Mouse (Mus musculus): ENCODE measurements around the gene Zkscan2.

Zkscan2 gene
- long read RNA-seq, experiment 1, result 0 reads
- long read RNA-seq, experiment 2, partial matches to known transcripts, result 0 of 1 reads
- long read RNA-seq, experiment 2, other reads (novel, unspliced or antisense), result 1 of 1 reads

DNA sequence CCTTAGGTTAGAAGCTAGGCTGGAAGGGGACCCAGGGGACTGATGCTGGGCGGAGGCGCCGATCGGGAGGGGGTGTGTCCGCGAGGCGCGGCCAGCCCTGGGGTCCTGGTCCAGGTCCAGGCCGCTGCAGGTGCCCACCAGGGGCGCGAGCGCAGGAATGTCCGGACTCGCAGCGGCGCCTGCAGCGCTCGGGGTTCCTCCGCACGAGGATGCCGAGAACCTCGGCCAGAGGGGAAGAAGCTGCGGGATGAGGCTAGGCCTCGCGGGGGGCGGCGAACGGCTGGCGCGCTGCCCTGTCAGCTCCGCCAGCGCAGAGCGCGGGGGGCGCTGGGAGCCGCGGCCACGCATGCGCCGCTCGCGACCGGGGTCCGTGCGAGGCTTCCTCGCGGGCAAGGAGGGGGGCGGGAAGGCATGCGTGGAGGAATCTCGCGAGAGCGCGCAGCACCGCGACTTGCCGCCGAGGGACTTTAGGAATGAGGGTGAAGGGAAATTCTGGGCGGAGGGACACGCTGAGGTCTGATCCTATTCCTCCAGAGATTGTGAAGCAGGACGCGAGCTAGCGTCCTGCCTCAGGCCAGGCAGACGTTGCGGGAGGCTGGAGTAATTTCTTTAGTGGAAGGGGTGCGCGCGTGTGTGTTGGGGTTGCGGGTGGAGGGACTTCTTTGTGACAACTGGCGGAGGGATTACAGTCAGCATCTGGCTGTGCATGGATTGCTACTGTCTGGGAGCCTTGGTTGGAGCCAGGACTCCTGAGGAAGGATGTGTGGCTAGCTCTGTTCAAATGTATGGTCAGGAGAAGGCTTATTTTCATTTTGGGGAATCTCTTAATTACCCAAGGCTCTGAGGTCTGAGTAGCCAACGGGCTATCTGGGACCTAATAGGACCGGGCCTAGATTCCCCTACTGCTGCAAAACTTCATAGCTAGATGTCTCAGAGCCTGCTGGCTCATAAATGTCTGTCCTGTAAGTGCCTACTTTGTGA, at the start of gene Zkscan2:
Gene Zkscan2, minus strand, starts transcription at position 211 of the 981 bp plus-strand sequence.
- intact Hi-C loops (cut with DNase I), result no loop called here

DNA sequence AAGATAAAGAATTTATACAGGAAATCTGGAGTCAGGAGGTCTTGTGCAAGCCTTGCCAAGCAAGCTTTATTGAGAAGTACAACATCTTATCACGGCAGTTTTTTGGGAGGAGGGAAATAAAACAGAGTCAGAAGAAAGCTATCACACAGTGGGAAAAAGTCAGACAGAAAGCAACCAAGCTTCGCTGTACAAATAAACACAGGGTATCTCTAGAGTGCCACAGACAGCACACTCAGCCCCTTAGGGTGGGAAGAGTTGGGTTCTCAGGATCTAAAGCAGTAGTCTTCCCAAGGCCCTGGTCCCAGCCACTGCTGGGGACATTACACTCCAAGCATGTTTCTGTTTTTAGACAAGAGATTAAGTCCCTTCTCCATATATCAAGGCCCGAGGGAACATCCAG, 28.9 kb upstream of the Zkscan2 start:
- intact Hi-C loops (cut with DNase I), result no loop called here

DNA sequence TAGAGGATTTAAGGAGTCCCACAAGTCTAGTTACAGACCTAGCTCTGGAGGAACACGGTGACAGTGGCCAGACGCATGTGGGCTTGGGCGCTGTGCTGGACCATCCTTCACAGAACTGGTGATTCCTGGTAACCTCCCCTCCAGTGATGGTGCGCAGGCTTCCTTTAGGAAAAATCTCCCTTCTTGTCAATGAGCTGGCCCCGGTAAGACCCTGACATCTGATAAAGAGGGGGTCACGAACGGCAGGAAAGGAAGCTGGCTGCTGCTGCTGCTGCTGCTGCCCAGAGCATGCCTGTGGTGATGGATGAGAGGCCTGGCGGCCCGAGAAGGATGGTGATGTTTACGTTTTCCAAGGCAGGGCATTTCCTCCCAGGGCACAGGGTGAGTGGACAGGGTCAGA, 25.5 kb upstream of the Zkscan2 start:
- intact Hi-C loops (cut with DNase I), result no loop called here

DNA sequence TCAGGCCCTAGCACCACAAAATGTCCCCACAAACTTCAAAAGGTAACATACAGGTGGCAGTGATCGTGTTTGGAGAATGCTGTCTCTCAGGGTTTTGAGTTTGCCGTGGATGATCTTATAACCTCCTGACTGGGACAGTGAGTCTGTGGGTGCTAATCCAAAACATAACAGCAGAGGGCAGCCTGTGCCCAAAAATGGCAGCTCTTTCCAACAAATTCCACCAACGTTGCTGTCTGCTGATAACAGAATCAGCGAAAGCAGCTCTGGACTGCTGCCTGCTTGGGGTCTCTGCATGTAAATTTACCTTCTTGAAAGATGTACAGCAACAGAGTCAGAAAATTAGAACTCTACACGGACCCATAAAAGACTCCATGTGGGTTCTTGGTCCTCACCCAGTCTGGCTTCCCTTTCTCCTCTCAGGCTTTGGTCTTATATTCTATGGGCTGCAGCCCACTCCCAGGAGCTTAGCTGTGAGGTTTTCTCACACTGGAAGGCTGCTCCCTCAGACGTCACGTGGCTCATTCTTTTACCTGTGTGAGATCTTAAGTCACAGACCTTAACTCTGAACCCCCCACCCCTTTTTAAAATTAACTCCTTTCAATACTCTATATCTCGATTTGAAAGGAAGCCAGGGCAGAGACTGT, 24.1 kb upstream of the Zkscan2 start:
- intact Hi-C loops (cut with DNase I), result no loop called here

DNA sequence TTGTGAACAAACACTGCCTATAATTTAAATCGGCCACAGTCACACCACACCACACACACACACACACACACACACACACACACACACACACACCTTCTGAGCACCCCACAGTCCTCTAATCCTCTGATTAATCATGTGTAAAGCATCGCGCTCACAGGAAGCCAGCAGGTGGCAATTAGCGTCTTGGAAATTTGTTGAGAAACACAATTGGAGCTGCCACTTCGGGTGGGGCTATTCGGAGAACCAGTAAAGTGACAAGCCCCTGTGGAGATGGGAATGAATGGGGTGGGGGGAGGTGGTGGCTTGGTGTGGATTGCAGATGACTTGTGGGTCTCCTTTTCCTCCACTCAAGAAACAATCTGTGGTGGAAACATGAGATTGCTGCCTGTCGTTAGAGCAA, 7.7 kb upstream of the Zkscan2 start:
- intact Hi-C loops (cut with DNase I), result no loop called here

DNA sequence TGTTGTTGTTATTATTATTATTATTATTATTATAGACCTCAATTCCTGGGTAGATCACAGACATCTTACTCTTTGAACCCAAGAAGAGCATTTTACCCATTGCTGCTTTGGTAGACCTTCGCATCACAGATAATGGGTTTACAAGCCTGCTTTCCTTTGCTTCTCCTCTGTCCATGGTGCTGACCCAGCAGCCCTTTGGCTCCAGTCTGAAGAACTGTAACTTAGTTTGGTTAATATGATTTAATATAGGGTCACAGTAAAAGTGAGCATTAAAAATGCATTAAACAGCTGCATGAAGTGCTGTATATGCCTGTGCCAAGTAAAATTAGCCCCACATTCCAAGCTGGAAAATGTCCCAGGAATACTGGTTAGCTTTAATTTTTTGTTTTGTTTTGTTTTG, 3.1 kb upstream of the Zkscan2 start:
- intact Hi-C loops (cut with DNase I), result no loop called here

DNA sequence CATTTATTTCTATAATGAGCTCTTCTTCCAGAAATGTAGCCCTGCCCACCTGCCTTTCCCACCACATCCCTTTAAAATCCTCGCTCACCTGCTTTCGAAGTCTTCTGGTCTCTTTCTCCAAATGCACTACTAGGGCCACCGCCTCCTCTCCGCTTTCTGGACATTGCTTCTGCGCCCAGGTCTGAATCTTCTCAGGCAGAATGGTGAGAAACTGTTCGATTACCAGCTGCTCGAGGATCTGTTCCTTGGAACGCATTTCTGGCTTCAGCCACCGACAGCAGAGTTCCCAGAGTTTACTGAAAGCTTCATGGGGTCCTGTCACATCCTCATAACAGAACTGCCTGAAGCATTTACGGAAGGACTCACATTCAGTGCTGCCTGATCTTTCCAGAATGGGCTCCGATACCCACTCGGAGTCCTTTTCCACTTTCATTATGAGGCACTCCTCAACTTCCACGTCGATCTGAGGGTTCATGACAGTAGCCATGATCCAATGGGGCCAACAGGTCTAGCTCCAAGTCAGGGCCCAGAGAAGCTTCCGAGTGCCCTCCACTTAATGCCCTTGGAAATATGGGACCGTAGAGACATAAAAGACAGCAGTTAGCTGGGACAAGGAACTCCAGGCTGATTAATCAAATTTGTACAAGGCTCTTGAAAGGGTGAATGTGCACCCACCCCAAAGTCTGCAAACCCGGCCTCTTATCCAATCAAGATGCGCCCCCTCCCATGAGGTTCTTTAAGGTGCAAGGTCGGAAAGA, 589 bp downstream of the Zkscan2 start:
- intact Hi-C loops (cut with DNase I), result no loop called here

DNA sequence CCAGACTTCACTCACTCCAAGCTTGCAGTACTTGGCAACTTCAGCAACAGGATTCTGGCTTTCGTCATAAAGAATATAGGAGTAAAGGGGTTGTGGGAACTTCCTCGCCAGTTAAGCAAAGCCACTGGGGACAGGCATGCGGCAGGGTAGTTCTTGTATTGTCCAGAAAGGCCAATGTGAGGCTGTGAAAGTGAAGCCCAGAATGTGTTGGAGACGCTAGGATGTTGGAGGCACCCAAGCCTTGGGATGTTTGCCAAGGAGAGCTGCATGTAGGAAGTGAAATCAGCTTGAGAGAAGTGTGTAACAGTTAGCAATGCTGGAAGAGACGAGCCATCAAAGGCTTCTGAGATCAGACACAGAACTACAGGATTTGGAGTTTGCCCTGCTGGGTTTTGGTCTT, 12.5 kb downstream of the Zkscan2 start:
- intact Hi-C loops (cut with DNase I), result no loop called here

DNA sequence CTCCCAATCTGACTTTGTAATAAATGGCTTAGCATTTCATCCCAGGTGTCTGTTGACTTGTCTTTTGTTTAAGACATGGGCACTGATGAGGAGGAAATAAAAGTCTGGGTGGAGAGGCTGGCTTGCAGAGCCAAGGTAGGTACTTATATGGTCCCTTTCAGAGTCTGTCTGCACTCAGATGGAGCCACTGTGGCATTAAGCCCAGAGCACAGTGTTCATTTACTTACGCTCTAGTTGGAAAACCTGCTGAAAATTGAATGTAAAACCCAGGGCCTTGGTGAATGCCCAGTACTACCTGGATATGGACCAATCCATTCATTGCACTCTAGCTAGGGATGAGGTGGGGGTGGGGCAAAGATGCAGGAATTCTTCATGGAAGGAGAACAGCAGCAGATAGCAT, 32.3 kb downstream of the Zkscan2 start:
- intact Hi-C loops (cut with DNase I), result loop anchor here (10.0 kb wide), 2 partner anchors 453 to 523 kb away; no protein-coding TSS in a partner anchor

DNA sequence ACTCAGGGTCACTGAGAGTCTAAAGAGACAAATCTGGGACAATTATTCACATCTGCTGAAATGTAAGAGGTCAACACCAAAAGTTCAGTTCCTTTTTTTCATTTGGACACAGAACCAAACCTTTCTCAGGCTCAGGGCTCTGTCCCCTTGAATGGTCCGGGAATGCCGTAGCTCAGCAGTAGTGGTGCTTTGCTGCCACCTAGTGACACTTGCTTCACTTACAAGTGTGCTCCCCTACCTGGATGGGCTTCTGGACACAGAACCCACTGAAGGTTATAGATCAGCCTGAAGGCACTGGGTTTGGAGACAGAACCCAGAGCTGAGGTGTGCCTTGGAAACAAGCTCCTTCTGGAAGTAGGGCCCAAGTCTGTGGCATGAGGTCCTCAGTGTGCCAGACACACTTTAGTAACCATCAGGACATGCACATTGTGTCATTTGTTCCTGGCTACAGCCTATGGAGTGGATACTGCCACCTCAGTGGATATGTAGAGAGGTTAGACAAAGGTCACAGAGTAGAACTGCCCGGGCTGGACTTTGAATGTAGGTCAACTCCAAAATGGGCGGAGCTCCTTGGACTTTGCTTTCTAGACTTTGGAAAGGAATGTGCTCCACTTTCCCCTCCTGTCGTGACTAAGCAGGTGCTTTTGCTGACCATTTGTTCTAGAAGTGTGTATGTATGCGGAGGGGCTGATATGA, 34.4 kb downstream of the Zkscan2 start:
- intact Hi-C loops (cut with DNase I), result loop anchor here (1.0 to 10.0 kb wide), 4 partner anchors 67 to 521 kb away; no protein-coding TSS in a partner anchor

DNA sequence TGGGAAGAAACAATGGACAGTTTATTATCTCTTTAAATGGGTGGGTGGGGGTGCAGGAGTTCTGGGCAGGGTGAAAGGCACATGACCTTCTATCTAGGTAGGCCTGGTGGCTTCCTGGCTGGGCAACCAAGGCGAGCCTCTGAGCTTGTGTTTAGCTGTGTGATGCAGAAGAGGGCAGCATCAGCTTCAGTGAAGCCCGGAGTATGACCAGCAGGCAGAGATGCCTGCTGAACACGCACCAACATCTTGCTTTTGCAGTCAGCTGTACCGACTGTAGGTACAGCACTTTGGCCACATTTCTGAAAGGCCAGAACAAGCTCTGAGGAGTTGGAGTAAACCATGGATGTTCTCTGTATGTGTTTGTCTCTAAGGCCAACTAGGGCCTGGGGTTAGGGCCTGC, 36.7 kb downstream of the Zkscan2 start:
- intact Hi-C loops (cut with DNase I), result loop anchor here (10.0 kb wide), 2 partner anchors 449 to 519 kb away; no protein-coding TSS in a partner anchor

DNA sequence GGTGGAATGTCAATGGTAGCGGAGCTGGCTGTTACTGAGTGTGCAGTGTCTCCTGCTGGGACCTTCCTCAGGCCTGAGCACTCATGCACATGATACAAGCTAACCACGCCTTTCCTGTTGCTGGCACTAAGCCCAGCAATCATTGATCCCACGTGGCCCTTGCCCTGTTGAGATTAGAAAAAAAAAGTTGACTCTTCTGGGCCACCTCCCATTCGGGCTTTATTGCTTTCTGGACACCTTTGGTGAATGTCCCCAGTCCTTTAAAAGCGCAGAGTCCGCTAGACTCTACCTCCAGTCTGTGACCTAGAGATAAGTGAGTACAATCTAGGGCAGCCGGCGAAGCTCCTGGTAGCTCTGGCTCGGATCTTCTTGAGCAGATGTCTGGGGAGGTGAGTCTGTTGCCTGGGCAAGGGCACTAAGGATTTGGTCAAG, 38.2 kb downstream of the Zkscan2 start, which contains the start of gene Aqp8:
Gene Aqp8, plus strand, starts transcription at position 222 of the 432 bp plus-strand sequence.
- intact Hi-C loops (cut with DNase I), result loop anchor here (10.0 kb wide), 2 partner anchors 447 to 517 kb away; no protein-coding TSS in a partner anchor

DNA sequence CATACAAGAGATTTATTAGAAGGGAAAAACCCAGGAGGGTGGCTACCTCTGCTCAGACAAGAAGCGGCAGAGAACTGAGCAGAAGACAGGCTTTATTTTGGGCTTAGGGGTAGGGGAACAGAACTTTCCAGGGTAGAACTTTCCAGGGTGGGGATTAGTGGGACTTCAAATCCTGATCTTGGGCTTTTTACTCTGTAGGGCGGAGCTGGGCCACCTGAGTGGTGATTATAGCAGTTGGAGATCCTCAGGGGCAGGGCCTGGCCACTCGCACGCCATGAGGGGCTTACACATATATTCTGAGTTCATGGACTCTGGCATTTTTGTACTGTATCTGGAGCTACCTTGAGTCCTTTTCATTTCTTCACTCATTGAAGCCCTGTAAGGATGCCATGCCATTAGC, 38.9 kb downstream of the Zkscan2 start:
- intact Hi-C loops (cut with DNase I), result loop anchor here (10.0 kb wide), 2 partner anchors 447 to 517 kb away; no protein-coding TSS in a partner anchor

DNA sequence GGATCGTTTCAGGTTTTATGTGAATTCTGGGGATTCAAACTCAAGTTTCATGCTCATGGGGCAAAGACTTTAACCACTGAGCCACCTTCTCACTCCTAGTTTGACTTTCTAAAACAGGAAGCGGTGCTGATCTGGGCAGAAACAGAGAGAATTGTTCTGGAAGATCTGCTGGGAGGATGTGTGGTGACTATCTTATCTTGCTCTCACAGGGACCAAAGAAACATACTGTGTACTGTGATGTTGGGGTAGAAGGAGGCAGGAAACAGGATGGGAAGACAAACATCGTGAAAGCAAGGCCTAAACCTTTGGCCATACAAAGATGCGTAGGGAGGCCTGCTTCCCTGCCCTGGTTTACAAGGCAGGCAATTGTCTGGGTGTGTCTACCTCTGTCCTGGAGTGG, 41.0 kb downstream of the Zkscan2 start:
- intact Hi-C loops (cut with DNase I), result no loop called here

DNA sequence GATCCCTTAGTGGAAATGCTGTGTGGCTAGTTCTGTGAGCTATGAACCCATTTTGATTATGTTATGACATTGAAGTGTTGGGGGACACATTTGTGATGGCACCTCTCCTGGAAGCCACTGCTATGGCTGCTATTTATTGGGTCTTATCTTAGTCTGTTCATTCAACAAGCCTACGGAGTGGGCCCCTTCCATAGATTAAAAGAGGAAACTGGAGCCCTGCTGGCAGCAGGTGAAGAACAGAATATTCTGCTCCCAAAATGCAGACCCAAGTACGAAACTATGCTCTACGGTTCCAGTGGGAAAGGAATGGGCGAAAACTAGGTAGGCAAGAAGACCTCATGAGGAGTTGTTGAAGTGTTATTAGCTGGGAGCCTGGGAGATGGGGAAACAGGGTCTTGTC, 41.9 kb downstream of the Zkscan2 start:
- intact Hi-C loops (cut with DNase I), result no loop called here

DNA sequence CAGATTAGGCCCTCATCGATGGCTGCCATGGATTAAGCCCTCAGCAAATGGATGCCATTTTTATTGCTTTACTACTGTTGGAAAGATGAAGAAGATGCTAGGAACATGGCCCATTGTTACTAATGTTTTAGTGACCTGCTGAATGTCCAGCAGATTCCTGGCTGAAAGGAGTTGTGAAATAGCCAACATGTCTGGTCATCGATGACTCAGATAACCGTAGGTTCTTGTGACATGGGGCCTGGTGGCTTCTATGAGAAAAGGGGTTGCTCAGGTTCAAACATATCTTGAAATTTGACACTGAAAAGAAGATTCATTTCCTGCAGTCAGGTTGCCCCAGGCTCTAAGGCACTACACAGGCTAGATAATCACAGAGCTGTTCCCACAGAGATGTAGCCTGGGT, 45.2 kb downstream of the Zkscan2 start:
- intact Hi-C loops (cut with DNase I), result no loop called here

DNA sequence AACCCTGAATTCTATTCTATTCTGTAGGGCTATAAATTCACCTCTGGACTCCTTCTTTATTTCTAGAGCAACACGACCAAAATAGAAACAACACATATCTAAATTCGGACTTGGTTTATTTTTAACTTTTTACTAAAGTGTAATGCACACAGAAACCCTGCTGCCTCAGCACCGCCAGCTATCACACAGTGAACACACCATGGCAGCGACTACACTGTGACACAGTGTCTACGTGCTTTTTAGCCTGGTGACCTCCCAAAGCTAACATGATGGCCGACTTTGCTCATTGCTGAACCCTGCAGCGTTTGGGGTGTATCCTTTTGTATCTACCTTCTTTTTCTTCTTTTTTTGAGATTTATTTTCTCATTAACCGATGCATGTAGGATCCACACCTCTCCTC, 47.2 kb downstream of the Zkscan2 start:
- intact Hi-C loops (cut with DNase I), result no loop called here

DNA sequence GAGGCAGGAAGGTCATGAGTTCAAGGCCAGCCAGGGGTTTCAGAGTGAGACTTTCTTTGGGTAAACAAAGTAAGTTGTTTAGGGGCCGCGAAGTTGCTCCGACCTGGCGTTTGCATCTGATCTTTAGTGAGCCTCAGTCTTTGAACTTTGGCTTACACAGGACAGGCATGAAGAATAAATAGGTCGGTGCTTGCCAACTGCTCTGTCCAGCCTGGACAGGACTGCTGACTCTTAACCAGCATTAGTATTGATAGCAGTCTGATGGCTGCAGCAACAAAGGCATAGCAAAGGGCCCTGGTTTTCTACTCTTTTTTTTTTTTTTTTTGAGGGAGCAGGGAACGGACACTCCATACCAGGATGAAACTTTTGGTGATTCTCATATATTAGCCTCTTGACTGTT, 47.7 kb downstream of the Zkscan2 start:
- intact Hi-C loops (cut with DNase I), result no loop called here

DNA sequence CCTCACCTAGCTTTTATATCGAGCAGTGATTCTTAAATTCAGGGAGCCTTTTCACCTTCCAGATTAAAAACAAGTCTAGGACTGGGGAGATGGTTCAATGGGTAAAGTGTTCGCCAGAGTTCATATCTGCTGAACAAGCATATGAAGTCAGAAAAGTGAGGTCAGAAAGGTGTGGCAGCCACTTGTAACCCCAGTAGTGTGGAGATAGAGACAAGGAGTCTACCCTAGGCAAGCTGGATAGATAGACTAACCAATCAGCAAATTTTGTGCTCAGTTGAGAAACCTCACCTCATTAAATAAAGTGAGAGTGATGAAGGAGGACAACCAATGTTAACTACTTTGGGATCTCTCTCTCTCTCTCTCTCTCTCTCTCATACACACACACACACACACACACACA, 49.7 kb downstream of the Zkscan2 start:
- intact Hi-C loops (cut with DNase I), result no loop called here

DNA sequence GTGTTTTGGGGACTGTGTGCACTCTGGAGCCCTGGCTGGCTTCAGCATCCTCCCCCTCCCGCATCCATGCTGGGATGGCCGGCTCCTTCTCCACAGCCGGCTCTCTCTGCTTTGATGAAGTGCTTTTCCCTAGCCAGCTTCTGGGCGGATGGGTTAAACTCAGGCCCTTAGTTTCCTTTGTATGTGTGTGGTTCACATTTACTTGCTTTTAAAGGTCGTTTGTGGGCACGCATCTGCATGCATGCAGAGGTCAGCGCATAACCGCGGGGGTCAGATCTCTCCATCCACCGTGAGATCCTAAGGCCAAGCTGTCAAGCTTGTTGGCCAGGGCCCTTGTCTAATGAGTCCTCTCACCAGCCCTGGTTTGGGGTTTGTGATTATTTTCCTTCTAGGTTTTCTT, 50.6 kb downstream of the Zkscan2 start:
- intact Hi-C loops (cut with DNase I), result no loop called here

DNA sequence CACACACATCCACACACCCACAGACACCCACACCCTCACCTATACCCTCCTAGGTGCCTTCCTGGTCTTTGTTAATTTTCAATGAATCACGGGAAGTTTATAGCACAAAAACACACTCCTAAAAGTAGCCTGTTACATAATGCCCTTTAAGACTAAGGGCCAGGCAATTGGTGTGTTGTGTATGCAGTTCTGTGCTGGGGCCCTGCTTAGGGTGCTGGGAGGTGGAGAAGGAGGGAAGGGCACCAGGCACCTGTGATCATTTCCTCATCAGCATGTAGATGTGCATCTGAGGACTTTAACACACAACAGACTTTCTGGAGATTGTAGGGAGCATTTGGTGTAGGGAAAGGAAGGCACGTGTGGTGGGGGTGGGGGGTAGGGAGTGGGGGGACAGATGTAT, 51.5 kb downstream of the Zkscan2 start:
- intact Hi-C loops (cut with DNase I), result no loop called here

Data from adrenal gland (tissue).